Mouse (Mus musculus): ENCODE data around the gene Chst14. TPM values are rescaled to one million over a fixed set of nuclear protein-coding genes. Genes with fewer than 3 reads are reported as not detected.

Chst14 gene
- polyA plus RNA-seq (2012; fragmentation: generic; extraction: Trizol) = 21.3 TPM
- long read RNA-seq, experiment 1, transcript Chst14-201 (1 exons, 2,090 nt) = major isoform, 31 of 34 reads
- long read RNA-seq, experiment 1, partial matches to known transcripts = 0 of 34 reads
- long read RNA-seq, experiment 1, other reads (novel, unspliced or antisense) = 0 of 34 reads
- long read RNA-seq, experiment 2, transcript Chst14-201 (1 exons, 2,090 nt) = major isoform, 93 of 105 reads
- long read RNA-seq, experiment 2, transcript Chst14-202 (2 exons, 1,991 nt) = minor isoform, 12 of 105 reads
- long read RNA-seq, experiment 2, partial matches to known transcripts = 0 of 105 reads
- long read RNA-seq, experiment 2, other reads (novel, unspliced or antisense) = 0 of 105 reads

- Histone ChIP-seq H3K4me3 (ENCODE audit: insufficient read depth, poor library complexity, severe bottlenecking) (peak within 1 kb of the TSS; percentile 66), H3K79me2 (ENCODE audit: control insufficient read depth, insufficient read depth) (peaks cover 19% of the 10 kb centered on the region), H3K36me3 (ENCODE audit: control insufficient read depth, insufficient read depth) (peaks cover 10% of the 10 kb centered on the region), H3K27me3 (ENCODE audit: control insufficient read depth, insufficient read depth, insufficient read length) (no peaks in the 10 kb centered on the region), H3K79me3 (ENCODE audit: low read depth) (peaks cover 10% of the 10 kb centered on the region), H3ac (ENCODE audit: control insufficient read depth, insufficient read length, low read depth) (peak within 1 kb of the TSS; percentile 88)
- TF ChIP-seq CEBPB (IDR thresholded peaks at IDR 0.05; ENCODE audit: low read depth) (no peak), FOSL1 (IDR thresholded peaks at IDR 0.05; ENCODE audit: insufficient read depth, low read length, poor library complexity, severe bottlenecking) (no peak), USF1 (IDR thresholded peaks at IDR 0.05; ENCODE audit: low read depth) (no peak), CTCF (IDR thresholded peaks at IDR 0.05; ENCODE audit: control insufficient read depth, insufficient read depth, insufficient read length) (no peak), MAX (IDR thresholded peaks at IDR 0.05) (no peak), MYOD1 (IDR thresholded peaks at IDR 0.05; ENCODE audit: control insufficient read depth, insufficient read length, low read depth) (no peak), MYOG (IDR thresholded peaks at IDR 0.05; ENCODE audit: control insufficient read depth, extremely low read depth, insufficient read length) (no peak)
Measured at GRCm38 (mm10) chr2:118926361-118926997, at the start of gene Chst14. Gene Chst14 (plus strand): TSS chr2:118926496.

- TF ChIP-seq USF1 (IDR thresholded peaks at IDR 0.05; ENCODE audit: low read depth) (no peak), MYOD1 (IDR thresholded peaks at IDR 0.05; ENCODE audit: control insufficient read depth, insufficient read length, low read depth) (no peak), FOSL1 (IDR thresholded peaks at IDR 0.05; ENCODE audit: insufficient read depth, low read length, poor library complexity, severe bottlenecking) (no peak), MAX (IDR thresholded peaks at IDR 0.05) (no peak), CTCF (IDR thresholded peaks at IDR 0.05; ENCODE audit: control insufficient read depth, insufficient read depth, insufficient read length) (no peak), CEBPB (IDR thresholded peaks at IDR 0.05; ENCODE audit: low read depth) (no peak), MYOG (IDR thresholded peaks at IDR 0.05; ENCODE audit: control insufficient read depth, extremely low read depth, insufficient read length) (no peak)
- H3K79me3 ChIP-seq (ENCODE audit: low read depth) = no peaks in the 10 kb centered on the region
- no peaks in the 10 kb centered on the region for H3K79me2 ChIP-seq (ENCODE audit: control insufficient read depth, insufficient read depth)
- no peak overlapping the region for H3K4me3 ChIP-seq (ENCODE audit: insufficient read depth, poor library complexity, severe bottlenecking)
- no peaks in the 10 kb centered on the region for H3K36me3 ChIP-seq (ENCODE audit: control insufficient read depth, insufficient read depth)
- peaks cover 13% of the 10 kb centered on the region for H3K27me3 ChIP-seq (ENCODE audit: control insufficient read depth, insufficient read depth, insufficient read length)
- no peak overlapping the region for H3ac ChIP-seq (ENCODE audit: control insufficient read depth, insufficient read length, low read depth)
Measured at GRCm38 (mm10) chr2:118881019-118881418, 45.3 kb upstream of the Chst14 start.

GRCm38 (mm10) chr2:118881956-118882355 lies 44.3 kb upstream of the Chst14 start:
- Histone ChIP-seq H3K79me3 (ENCODE audit: low read depth) (no peaks in the 10 kb centered on the region), H3K79me2 (ENCODE audit: control insufficient read depth, insufficient read depth) (no peaks in the 10 kb centered on the region), H3K27me3 (ENCODE audit: control insufficient read depth, insufficient read depth, insufficient read length) (peaks cover 13% of the 10 kb centered on the region), H3ac (ENCODE audit: control insufficient read depth, insufficient read length, low read depth) (no peak overlapping the region), H3K4me3 (ENCODE audit: insufficient read depth, poor library complexity, severe bottlenecking) (no peak overlapping the region), H3K36me3 (ENCODE audit: control insufficient read depth, insufficient read depth) (no peaks in the 10 kb centered on the region)
- TF ChIP-seq FOSL1 (IDR thresholded peaks at IDR 0.05; ENCODE audit: insufficient read depth, low read length, poor library complexity, severe bottlenecking) = no peak
- no peak for TF ChIP-seq MAX (IDR thresholded peaks at IDR 0.05)
- no peak for TF ChIP-seq CTCF (IDR thresholded peaks at IDR 0.05; ENCODE audit: control insufficient read depth, insufficient read depth, insufficient read length)
- no peak for TF ChIP-seq USF1 (IDR thresholded peaks at IDR 0.05; ENCODE audit: low read depth)
- no peak for TF ChIP-seq MYOG (IDR thresholded peaks at IDR 0.05; ENCODE audit: control insufficient read depth, extremely low read depth, insufficient read length)
- no peak for TF ChIP-seq CEBPB (IDR thresholded peaks at IDR 0.05; ENCODE audit: low read depth)
- TF ChIP-seq MYOD1 (IDR thresholded peaks at IDR 0.05; ENCODE audit: control insufficient read depth, insufficient read length, low read depth) = no peak

GRCm38 (mm10) chr2:118882840-118883679 lies 43.2 kb upstream of the Chst14 start:
- peak; percentile 96 for TF ChIP-seq CTCF (IDR thresholded peaks at IDR 0.05; ENCODE audit: control insufficient read depth, insufficient read depth, insufficient read length)
- no peak for TF ChIP-seq FOSL1 (IDR thresholded peaks at IDR 0.05; ENCODE audit: insufficient read depth, low read length, poor library complexity, severe bottlenecking)
- TF ChIP-seq CEBPB (IDR thresholded peaks at IDR 0.05; ENCODE audit: low read depth) = peak; percentile 47
- Histone ChIP-seq H3K79me2 (ENCODE audit: control insufficient read depth, insufficient read depth) (no peaks in the 10 kb centered on the region), H3ac (ENCODE audit: control insufficient read depth, insufficient read length, low read depth) (peak overlapping the region; percentile 71), H3K4me3 (ENCODE audit: insufficient read depth, poor library complexity, severe bottlenecking) (peak overlapping the region; percentile 21), H3K27me3 (ENCODE audit: control insufficient read depth, insufficient read depth, insufficient read length) (peaks cover 22% of the 10 kb centered on the region), H3K36me3 (ENCODE audit: control insufficient read depth, insufficient read depth) (no peaks in the 10 kb centered on the region), H3K79me3 (ENCODE audit: low read depth) (no peaks in the 10 kb centered on the region)

GRCm38 (mm10) chr2:118887440-118887839 lies 38.9 kb upstream of the Chst14 start:
- no peaks in the 10 kb centered on the region for H3K79me3 ChIP-seq (ENCODE audit: low read depth)
- no peaks in the 10 kb centered on the region for H3K36me3 ChIP-seq (ENCODE audit: control insufficient read depth, insufficient read depth)
- peaks cover 25% of the 10 kb centered on the region for H3K27me3 ChIP-seq (ENCODE audit: control insufficient read depth, insufficient read depth, insufficient read length)
- H3K79me2 ChIP-seq (ENCODE audit: control insufficient read depth, insufficient read depth) = no peaks in the 10 kb centered on the region
- H3K4me3 ChIP-seq (ENCODE audit: insufficient read depth, poor library complexity, severe bottlenecking) = no peak overlapping the region
- TF ChIP-seq CEBPB (IDR thresholded peaks at IDR 0.05; ENCODE audit: low read depth) (no peak), MYOG (IDR thresholded peaks at IDR 0.05; ENCODE audit: control insufficient read depth, extremely low read depth, insufficient read length) (no peak), CTCF (IDR thresholded peaks at IDR 0.05; ENCODE audit: control insufficient read depth, insufficient read depth, insufficient read length) (no peak), FOSL1 (IDR thresholded peaks at IDR 0.05; ENCODE audit: insufficient read depth, low read length, poor library complexity, severe bottlenecking) (no peak), MYOD1 (IDR thresholded peaks at IDR 0.05; ENCODE audit: control insufficient read depth, insufficient read length, low read depth) (no peak), MAX (IDR thresholded peaks at IDR 0.05) (no peak), USF1 (IDR thresholded peaks at IDR 0.05; ENCODE audit: low read depth) (no peak)
- no peak overlapping the region for H3ac ChIP-seq (ENCODE audit: control insufficient read depth, insufficient read length, low read depth)
